Mouse (Mus musculus) lung, adult 2 months (tissue): Measurements from ENCODE around the gene Mrps35. TPM values are rescaled to one million over a fixed set of nuclear protein-coding genes. Genes with fewer than 3 reads are reported as not detected.

Experiments
- DNase-seq: peaks from one replicate; pipeline ENCODE4 v3.0.0; 2022
- H3K4me1 ChIP-seq: fragments of 200-500 bp; 2 replicates; pipeline ENCODE4 v1.6.1; 2011; ENCODE audit warnings: low read length; ENCODE audit not compliant: control insufficient read depth, insufficient read depth
- H3K4me3 ChIP-seq: fragments of 200-500 bp; replicated peaks from 2 replicates; pipeline ENCODE3; 2011; ENCODE audit warnings: low read depth, mild to moderate bottlenecking, control low read depth, low read length; ENCODE audit errors: extremely low read depth
- CTCF ChIP-seq: fragments of 200-500 bp; IDR thresholded peaks from 2 replicates; pipeline ENCODE4 v1.5.1; 2011; ENCODE audit warnings: mild to moderate bottlenecking, low read length, control low read depth; ENCODE audit not compliant: insufficient read depth
- POLR2A ChIP-seq: fragments of 200-500 bp; IDR thresholded peaks from 2 replicates; pipeline ENCODE4 v1.6.1; 2011; ENCODE audit warnings: low read depth, mild to moderate bottlenecking, control low read depth, low read length, borderline replicate concordance; ENCODE audit errors: extremely low read depth
- WGBS: fragments of 180-500 bp; shearing (Covaris S2); methylation state at CpG from one replicate; pipeline ENCODE4 v1.1.7; 2018; 5-methylcytosine and 5-hydroxymethylcytosine counted together
- polyA plus RNA-seq: library from polyadenylated mRNA; depleted of rRNA; stranded (reverse); fragments of >200 nt; gene quantifications from 2 replicates; pipeline ENCODE4 v1.2.3, GENCODE M21; 2012

The Mrps35 gene
- polyA plus RNA-seq, 1 experiment = 6.2 TPM

DNA sequence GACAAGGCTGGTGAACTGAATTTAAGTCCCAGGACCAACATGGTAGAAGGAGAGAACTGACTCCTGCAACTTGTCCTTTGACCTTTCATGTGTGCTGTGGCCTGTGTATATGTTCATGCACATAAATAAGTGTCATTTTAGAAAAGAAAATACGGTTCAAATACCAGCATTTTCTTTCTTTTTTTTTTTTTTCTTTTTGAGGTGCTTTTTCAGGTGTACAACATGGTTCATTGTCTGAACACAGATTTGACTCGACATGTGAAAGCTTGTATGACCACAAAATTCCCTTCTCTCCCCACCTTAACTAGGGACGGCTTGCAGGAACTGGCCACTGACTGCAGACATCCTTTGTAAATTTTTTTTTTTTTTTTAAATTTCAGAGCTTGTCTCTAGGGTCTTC, 54.4 kb downstream of the Mrps35 start:
- TF ChIP-seq CTCF (no peak), POLR2A (no peak)
- no peak for DNase-seq
- peaks cover 12% of the 10 kb centered on the region for H3K4me1 ChIP-seq
- 77% methylated on average over 3 of the region's 3 CpGs for WGBS
- H3K4me3 ChIP-seq = no peak overlapping the region

DNA sequence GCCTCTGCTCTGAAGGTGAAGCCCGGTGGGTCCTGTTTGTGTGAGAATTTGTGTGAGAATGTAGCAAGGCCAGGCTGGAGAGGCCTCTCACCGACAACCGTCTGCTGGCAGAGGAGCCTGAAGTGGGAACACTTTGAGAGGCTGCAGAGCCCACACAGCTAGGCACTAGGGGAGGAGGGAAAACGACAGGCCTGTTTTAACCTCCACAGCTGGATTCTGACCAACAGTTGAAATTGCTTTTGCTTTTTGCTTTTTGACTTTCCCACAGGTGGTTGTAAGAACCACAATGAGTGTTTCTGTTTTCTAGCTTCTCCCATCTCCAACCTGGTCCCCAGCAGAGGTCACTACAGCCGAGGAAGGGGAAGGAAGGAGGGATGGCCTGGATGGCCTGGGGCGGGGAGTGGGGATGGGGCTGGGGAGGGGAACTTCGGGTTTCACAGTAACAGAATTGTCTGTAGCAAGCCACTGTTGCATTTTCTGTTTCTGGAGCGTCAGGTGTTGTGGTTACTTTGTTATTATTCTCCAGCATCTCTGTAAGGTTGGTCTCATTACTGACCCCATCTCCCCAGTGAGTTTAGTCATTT, 54.9 kb downstream of the Mrps35 start:
- Histone ChIP-seq H3K4me1 (peaks cover 8% of the 10 kb centered on the region; the same call in 1 of the 2 replicates), H3K4me3 (no peak overlapping the region)
- DNase-seq = no peak
- TF ChIP-seq POLR2A (no peak), CTCF (no peak)
- 59% methylated on average over 8 of the region's 8 CpGs for WGBS

DNA sequence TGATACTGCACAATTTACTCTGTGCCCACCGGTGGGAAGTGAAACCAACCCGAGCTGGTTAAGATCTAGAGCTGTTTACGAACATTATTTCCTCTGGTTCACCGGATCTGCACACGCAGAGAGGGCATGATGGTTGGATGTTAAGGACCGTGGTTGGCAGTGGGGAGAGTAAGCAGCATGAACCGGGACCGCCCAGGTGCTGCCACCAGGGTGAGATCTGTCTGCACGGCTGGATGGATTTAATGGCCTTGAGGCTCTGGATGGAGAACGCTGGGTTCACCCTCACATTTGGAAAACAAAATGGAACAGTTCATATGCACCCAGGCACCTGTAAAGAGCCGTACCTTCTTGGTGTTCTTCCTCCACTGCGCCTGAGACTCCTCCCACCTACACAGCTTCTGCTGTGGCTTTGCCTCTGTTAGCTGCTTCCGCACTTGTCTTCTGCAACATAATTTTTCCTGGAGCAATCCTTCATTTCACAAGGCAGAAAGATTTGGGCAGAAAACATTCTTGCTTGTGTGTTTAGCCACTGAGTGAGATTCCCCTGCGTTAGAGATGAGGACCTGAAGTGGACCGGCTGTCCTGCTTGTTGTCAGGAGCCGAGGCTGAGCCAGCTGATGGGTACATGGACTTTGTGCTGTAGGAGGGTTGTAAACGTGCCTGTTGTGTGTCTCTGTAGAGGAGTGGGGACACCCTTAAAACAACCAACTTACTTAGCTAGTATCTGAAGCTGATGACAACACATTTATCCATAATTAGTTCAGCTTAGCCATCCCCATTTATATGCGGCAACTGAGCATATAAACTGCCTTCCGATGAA, 57.1 kb downstream of the Mrps35 start:
- 57% methylated on average over 19 of the region's 19 CpGs for WGBS
- DNase-seq = no peak
- no peak for TF ChIP-seq POLR2A
- TF ChIP-seq CTCF = no peak
- Histone ChIP-seq H3K4me3 (peak overlapping the region; percentile 49), H3K4me1 (peaks cover 3% of the 10 kb centered on the region; the same call in 1 of the 2 replicates)

DNA sequence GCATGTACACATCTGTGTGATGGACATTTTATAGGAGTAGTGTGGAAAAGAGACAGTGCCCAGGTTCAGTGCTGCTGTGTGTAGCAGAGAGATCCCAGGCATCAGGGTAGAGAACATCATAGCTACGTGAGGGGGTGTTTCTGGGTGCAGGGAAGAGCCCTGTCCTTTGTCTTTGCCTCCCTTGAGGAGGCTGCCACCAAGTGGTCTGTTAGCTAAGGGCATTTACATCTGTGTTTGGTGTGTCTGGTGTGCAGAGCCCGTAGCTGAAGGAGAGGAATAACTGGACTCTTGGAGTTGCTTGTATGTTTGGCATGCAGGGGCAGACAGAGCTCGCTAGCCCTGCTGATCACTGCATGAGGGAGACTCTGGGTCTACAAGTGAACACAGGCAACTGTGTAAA, 59.7 kb downstream of the Mrps35 start:
- no peak overlapping the region for H3K4me3 ChIP-seq
- 93% methylated on average over 3 of the region's 3 CpGs for WGBS

DNA sequence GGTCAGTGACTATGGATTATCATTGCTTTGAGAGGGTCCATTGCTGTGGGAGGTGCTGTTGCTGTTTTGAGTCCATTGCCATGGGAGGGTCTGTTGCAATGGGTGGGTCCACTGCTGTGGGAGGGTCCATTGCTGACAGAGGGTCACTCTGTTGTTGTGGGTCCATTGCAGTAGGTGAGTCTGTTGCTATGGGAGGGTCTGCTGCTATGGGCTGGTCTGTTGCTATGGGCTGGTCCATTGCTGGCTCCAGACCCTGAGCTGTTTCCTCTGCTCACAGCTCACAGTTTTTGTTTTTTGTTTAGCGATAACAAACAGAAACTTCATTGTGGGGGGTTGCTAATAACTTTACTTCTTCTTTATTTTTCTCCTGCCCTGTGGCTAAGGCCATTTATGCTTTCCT, 63.0 kb downstream of the Mrps35 start:
- no peak for DNase-seq
- WGBS = 86% methylated on average over 1 of the region's 1 CpGs

More for the DNA sequence above, 59.7 kb downstream of the Mrps35 start:
- DNase-seq = no peak
- TF ChIP-seq POLR2A (no peak), CTCF (0 out of 2 replicates have a peak, but pooled peaks have one; percentile 27)
- H3K4me1 ChIP-seq = peaks cover 3% of the 10 kb centered on the region; the same call in 1 of the 2 replicates

GRCm38 (mm10) chr6:147106716-147107115, 64.2 kb downstream of the Mrps35 start:
- H3K4me1 ChIP-seq = no peaks in the 10 kb centered on the region
- TF ChIP-seq POLR2A (no peak), CTCF (no peak)
- no peak overlapping the region for H3K4me3 ChIP-seq
- no peak for DNase-seq
- 96% methylated on average over 6 of the region's 6 CpGs for WGBS

More for the DNA sequence above, 63.0 kb downstream of the Mrps35 start:
- H3K4me3 ChIP-seq = no peak overlapping the region
- no peaks in the 10 kb centered on the region for H3K4me1 ChIP-seq
- TF ChIP-seq CTCF = no peak
- no peak for TF ChIP-seq POLR2A

DNA sequence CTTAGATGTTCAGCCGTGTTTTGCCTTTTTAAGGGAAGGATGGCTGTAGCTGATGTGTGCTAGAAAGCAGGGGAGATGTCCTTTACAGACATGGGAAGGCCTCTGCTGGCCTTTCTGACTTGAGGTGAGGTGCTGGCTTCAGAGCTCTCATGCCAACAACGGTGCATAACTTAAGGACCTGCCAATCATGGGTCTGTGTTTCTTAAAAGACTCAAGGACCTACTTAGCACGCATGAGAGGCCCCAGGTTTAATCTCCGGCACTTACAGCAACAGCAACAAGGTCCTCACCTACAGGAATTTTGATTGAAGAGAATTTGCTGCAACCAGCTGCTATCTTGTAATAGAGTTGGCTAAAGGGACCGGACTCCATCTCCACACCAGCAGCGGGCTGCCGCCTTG, 66.7 kb downstream of the Mrps35 start:
- TF ChIP-seq CTCF (no peak), POLR2A (no peak)
- DNase-seq = peak; percentile 27
- H3K4me3 ChIP-seq = no peak overlapping the region
- H3K4me1 ChIP-seq = no peaks in the 10 kb centered on the region
- 68% methylated on average over 7 of the region's 7 CpGs for WGBS

DNA sequence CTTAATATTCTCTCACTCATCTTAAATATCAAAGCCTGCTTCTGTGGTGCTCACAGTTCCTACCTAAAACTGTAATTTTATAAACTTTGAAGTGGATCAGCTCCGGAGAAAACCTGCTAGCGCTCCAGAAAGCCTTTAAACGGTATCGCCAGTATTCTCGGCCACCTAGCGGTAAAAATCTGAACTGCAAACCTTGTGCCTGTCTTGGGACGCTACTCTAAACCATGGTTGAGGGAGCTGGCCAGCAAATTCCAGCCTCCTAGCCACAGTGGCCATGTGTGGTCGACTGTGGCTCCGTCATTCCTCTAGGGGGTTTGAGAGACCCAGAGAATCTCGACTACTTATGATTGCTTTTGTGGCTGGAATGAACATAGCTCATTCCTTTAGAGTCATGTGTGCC, 74.0 kb downstream of the Mrps35 start:
- WGBS = 8% methylated on average over 10 of the region's 10 CpGs
- TF ChIP-seq CTCF (peak; percentile 60), POLR2A (no peak)

GRCm38 (mm10) chr6:147117764-147118163, 75.2 kb downstream of the Mrps35 start:
- no peak for DNase-seq
- H3K4me3 ChIP-seq = no peak overlapping the region
- WGBS = 92% methylated on average over 7 of the region's 7 CpGs
- TF ChIP-seq CTCF = no peak
- TF ChIP-seq POLR2A = no peak
- H3K4me1 ChIP-seq = no peaks in the 10 kb centered on the region

More for the DNA sequence above, 74.0 kb downstream of the Mrps35 start:
- H3K4me3 ChIP-seq = no peak overlapping the region
- peak; percentile 83 for DNase-seq
- no peaks in the 10 kb centered on the region for H3K4me1 ChIP-seq
